Mouse (Mus musculus) CD8-positive naive resting alpha-beta T cell, adult 2 months (primary cell): ENCODE results near the gene Akap8l.

Experiments used
- DNase-seq, 2 experiments: peaks; one replicate each; pipeline ENCODE4 v3.0.0; 2022; ENCODE audit warnings: low read depth in 2 of 2, low spot score in 2 of 2

The Akap8l gene

GRCm38 (mm10) chr17:32358192-32358942 is 8.0 kb upstream of the Akap8l start:
- no peak for DNase-seq

- DNase-seq: no peak
Measured at GRCm38 (mm10) chr17:32356766-32357760, 6.7 kb upstream of the Akap8l start.

- DNase-seq: no peak
Measured at GRCm38 (mm10) chr17:32356281-32356680, 5.9 kb upstream of the Akap8l start.

- DNase-seq: no peak
Measured at GRCm38 (mm10) chr17:32355031-32355430, 4.6 kb upstream of the Akap8l start.

DNA sequence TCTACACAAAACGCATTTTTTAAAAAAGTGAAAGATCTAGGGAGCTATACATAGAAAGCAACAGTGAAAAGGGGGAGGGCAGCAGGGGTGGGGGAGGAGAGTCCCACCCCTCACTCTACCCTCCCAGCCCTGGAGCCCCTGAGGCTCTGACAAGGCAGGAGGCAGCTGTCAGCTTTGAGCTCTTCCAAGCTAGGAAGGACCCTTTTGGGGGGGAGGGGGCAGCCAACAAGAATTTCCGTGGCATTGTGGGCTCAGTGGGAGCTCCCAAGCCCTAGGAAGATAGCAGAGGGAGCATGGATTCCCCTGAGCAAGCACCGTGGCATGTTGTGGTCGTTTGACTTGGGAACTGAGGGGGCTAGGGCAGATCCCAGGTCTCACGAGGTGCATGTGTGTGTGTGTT is 3.8 kb upstream of the Akap8l start:
- DNase-seq: no peak

GRCm38 (mm10) chr17:32353696-32354095 is 3.3 kb upstream of the Akap8l start:
- DNase-seq: no peak

DNA sequence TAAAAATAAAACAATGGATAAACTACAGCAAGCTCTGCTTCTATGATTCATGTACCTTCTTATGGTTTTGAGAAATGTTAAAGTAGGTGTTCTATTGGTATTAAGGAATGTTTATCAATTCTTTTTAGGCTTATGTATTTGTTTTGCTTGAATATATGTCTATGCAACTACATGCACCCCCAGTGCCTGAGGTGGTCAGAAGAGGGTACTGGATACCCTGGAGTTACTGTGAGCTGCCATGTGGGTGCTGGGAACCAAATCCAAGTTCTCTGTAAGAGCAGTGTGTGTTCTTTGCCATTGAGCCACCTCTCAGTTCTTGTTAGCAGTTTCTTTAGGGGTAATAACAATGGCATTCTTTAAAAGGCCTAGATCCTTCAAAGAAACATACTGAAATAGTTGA is 1.3 kb upstream of the Akap8l start:
- no peak for DNase-seq

DNA sequence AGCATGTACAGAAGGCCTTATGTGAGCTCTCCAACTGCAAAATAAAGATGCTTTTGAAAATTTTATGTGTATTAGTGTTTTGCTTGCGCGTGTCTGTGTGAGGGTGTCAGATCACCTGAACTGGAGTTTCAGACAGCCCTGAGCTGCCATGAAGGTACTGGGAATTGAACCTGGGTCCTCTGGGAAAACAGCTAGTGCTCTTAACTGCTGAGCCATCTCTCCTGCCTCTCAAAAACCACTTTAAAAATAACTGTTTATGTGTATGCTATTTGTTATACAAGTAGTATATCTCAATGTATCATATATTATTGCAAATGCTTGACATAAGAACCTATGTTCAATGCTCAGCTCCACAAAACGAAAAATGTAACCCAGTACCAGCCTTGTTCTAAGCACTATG is 862 bp upstream of the Akap8l start:
- DNase-seq: no peak

- DNase-seq: no peak
Measured at GRCm38 (mm10) chr17:32349851-32350381, 491 bp downstream of the Akap8l start.

- DNase-seq: peak in 1 of 2 experiments; percentile 38
Measured at GRCm38 (mm10) chr17:32349037-32349732, 1.2 kb downstream of the Akap8l start.

- DNase-seq: no peak
Measured at GRCm38 (mm10) chr17:32348406-32348805, 2.0 kb downstream of the Akap8l start.

DNA sequence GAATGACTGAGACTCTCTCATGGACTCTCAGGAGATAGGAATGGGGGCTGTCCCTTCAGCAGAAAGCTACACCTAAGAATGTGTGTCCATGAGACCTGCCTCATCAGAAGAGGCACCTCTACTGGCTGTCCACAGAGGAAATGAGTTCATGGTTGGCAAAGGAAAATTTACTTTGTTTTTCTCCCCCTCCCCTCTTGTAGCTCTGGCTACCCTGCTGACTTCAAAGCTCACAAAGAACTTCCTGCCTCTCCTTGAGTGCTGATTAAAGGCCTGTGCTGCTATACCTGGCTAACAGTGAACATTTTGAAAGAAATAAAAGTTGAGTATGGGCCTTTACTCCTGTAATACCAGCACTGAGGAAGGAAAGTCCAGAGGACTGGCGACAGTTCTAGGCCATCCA is 9.3 kb downstream of the Akap8l start:
- DNase-seq: no peak

DNA sequence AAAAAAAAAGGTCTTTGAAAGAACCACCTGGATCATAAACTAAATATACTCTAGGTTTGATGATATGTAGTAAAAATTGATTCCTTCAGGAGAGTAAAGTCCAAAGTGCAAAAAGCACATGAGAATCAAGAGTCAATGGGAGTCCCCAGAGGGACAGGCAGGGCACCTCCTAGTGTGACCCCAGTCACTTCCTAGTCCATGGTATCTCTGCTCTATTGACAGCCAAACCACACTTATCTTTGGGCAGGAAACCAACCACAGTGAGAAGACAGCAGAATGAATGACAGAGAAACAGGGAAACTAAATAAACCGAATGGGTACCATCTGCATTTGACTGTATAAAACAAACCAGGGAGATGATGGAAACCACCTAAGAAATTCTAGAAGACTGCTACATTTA is 10.3 kb downstream of the Akap8l start:
- DNase-seq: no peak

DNA sequence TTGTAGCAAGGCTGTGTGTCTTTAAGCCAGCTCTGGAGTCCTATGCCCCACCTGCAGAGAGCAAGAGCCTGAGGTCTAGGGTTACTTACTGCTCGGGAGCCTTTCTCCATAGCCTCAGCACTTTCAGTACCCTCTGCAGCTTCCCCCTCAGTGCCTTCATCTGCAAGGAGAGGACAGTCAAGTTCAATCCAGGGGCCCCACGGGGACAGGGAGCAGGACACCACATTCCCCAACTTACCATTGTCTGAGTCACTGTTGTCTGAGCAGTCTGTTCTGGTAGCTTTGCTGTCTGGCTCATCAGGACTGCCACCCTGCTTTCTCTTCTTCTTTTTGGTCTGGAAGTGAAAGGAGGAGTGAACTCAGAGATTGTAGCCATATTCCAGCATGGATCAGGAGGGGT is 14.5 kb downstream of the Akap8l start:
- no peak for DNase-seq

DNA sequence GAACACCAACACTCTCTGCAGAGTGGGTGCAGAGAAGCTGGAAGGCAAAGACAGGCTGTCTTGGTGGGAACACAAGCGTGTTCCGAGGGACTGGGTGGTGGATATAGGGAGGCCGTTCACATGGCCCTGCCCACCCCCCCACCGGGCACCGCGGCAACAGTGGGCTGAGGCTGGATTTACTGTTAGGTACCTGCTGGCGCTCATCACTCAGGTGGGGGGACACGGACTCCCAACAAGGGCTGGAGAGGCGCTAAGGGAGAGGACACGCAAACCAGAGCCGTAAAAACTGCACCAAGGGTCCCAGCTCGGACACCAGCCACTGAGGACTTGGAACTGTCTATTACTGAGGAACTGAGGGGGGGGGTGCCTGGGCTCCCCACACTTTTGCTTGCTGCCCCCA is 15.5 kb downstream of the Akap8l start:
- DNase-seq: no peak

DNA sequence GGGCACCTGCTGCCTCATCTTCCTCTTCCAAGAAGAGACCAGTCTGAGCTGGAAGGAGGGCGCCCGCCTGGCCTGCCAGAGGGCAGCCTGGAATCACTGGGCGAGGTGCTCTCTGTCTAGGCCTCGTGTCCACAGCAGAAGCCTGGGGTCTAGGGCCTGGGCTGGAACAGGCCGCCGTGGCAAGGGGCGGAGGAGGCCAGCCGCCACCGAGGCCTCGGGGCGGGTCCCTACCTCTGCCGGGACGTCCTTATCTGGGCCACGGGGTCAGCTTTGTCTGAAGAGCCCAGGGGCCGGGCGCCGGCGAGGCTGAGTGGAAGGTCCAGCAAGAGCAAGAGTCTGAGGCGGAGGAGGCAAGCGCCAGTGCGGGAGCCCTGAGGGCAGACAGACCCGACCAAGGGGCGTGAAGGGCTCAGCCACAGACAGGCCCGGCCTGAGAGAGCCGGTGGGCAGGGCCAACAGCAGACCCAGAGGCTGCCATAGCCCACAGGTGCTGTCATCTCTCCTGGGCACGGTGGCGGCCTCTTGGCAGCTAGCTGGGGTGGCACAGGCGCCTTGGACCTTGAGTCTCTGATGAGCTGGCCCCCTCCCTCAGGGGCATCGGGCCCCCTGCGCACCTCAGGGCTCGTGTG is 16.6 kb downstream of the Akap8l start:
- no peak for DNase-seq

GRCm38 (mm10) chr17:32327501-32327900 is 22.9 kb downstream of the Akap8l start:
- no peak for DNase-seq

GRCm38 (mm10) chr17:32322809-32323208 is 27.6 kb downstream of the Akap8l start:
- no peak for DNase-seq

DNA sequence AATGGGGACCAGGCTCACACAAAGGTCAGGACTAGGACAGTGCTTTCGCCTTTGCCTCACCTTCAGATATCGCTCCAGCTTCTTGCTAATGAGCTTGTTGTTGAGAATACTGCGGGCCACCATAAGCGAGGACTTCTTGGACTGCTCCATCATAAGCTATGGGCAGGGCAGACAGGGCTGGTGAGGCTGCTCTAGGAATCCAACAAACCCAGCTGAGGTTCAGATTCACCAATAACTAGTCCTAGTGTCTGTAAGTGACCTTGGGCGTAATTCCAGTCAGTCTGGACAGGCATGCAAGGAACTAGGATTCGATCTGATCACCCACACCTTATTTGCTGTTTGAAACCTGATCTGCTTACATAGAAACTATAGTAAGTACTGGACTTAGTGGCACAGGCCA is 28.6 kb downstream of the Akap8l start:
- DNase-seq: no peak

DNA sequence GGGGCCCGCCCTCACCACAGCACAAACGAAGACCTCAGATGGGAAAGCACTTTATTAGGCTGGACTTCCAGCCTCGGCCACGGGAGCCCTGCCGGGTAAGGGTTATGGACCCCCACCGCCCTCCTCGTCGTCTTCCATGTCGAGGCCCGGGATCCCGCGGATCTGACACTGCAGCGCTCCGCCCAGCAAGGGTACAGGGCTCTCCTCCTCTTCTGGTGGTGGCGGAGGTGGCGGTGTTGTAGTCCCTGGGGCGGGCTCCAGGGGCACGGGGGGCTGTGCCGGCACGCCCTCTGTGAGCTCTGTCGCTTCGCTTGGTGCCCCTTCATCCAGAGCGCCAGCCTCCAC is 29.0 kb downstream of the Akap8l start:
- no peak for DNase-seq
